Mouse (Mus musculus) left cerebral cortex, adult 9 months (tissue): Measurements from ENCODE around the gene Rad54l.

Source experiments
- DNase-seq, 2 experiments: peaks; one replicate each; pipeline ENCODE4 v3.0.0; 2022; ENCODE audit warnings: low spot score in 2 of 2

The Rad54l gene

GRCm38 (mm10) chr4:116123602-116124519 is at the start of gene Rad54l, which contains the start of gene Pomgnt1:
Gene Rad54l, minus strand, starts transcription at chr4:116123690.
Gene Pomgnt1, plus strand, starts transcription at chr4:116123840.
- DNase-seq = peak in 1 of 2 experiments; percentile 75

DNA sequence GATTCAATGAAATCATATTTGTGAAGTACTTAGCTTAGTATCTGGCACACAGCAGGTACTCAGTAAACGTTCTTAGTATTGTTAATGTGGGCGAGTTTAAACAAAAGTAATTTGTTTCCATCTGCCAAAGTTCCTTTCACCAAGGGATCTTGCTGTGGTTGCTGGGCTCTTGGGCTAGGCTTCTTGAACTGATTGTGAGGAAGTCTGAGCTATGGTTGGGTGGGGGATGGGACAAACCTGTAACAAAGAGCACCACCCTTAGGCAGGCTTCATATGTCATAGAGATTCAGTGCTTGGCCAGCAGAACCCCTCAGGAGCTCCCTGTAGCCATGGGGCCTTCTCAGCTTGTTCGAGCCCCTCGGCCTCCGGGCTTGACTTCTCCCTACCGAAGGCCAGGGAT is 49.6 kb upstream of the Rad54l start, which contains the start of the genes 1700042G07Rik and Gm49337:
1700042G07Rik (plus strand) TSS at position 301 of the 400 bp plus-strand sequence.
Gm49337 (plus strand) TSS at position 313 of the 400 bp plus-strand sequence.
- no peak for DNase-seq

GRCm38 (mm10) chr4:116169353-116169672 is 45.8 kb upstream of the Rad54l start:
- no peak for DNase-seq

- DNase-seq = peak in 1 of 2 experiments; percentile 84
These were observed 45.3 kb upstream of the Rad54l start for GRCm38 (mm10) chr4:116168617-116169352.

- no peak for DNase-seq
These were observed 43.9 kb upstream of the Rad54l start, which contains the start of gene Tspan1 for GRCm38 (mm10) chr4:116167404-116167803. Gene Tspan1, minus strand, starts transcription at chr4:116167601.

DNA sequence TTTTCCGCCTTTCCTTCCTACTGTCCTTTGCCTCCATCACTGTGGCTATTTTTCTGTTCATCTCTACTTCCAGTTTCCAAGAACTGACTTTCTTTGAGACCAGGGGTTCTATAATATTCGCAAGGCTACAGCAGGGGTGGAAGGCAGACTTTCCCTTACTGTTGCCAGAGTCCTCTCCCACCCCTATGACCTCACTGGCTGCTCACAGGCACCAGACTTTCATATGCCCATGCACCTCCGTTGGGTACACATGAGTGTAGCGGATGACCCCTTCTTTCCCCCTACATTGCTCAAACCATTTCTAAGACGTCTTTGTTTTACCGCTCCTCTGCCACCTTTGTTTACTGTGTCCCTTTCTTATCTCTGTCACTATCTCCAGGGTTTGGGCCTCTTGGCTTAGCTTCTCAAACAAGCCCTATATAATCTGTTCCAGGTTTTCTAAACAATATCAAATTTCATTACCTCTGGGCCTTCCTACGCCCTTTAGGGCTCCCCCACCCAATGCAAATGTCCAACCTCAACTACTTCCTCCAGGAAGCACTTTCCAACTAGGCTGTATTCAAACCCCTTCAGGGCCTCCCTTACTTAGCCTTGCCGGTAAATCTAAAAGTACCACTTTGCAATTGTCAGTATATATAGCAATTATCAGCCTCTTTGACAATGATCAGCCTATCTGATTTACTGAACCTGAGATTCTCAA is 42.4 kb upstream of the Rad54l start:
- DNase-seq = no peak

DNA sequence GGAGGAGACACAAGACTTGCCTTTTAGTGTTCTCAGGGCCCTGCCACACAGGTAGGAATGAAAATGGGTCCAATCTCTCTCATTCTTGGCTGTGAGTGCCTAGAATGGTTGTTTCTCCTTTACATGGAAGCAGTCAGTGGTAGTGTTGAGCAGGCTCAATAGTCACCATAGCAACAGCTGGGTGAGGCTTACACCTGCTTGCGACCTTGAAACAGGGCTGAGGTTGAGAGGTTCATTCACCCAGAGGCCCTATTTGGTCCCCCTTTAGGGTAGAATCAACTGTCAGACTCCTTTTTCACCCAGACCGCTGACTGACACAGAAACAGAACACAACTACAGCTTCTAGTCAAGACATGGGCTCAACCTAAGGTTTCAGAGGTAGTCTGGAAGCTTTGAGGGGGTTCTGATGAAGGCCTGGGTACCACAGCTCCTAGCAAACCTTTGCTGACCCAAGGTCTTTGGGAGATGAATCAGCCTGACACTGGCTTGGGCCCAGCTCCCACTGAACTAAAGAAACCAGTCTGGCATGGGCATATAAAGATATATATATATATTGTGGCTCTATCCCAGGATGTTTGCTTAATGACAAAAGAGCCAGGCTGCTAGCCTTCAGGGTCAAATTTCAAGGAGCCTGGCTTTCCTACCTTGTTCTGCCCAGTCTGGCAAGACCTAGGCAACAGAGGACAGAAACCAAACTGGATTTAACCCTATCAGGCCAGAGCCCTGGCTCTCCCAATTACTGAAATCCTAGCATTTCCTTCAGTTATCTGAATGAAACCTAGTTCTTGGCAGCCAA is 41.5 kb upstream of the Rad54l start:
- no peak for DNase-seq

DNA sequence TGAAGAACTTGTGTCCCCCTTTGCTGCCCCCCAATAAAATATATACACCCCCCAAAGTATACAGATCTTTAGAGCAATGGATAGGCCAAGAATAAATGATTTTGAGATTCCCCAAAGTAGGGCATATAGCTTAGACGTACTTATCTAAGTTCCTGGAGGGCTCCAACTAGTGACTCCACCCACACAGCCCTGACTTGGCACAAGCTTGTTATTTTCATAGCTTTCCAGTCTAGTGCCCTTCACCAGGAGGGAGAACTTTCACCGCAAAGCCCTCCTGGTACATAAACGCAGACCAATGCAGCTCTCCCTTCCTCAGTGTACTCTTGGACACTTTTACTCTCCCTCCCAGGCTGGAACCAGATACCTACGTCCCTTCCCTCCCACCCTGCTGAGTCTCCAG is 38.7 kb upstream of the Rad54l start:
- DNase-seq = no peak

DNA sequence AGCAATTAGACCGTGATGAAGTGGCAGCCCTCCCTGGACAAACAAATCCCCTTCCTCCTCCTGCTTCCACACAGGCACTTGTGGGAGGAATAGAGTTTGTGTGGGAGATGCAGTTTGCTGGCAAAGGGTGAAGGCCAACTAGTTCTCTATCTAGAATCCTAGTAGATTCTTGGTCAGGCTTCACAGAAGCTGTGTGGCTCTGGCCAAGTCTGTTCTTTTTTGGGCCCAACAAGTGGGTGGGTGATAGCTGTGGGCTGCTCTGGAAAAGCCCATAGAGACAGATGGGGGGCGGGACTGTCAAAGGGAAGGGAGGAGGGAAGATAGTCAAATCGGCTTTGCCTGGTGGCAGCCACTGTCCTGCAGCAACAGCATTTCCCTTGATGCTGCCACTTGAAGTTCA is 37.3 kb upstream of the Rad54l start:
- peak; percentile 74 to 91 for DNase-seq

- DNase-seq = peak in 1 of 2 experiments; percentile 69
These were observed 36.4 kb upstream of the Rad54l start for GRCm38 (mm10) chr4:116159912-116160311.

DNA sequence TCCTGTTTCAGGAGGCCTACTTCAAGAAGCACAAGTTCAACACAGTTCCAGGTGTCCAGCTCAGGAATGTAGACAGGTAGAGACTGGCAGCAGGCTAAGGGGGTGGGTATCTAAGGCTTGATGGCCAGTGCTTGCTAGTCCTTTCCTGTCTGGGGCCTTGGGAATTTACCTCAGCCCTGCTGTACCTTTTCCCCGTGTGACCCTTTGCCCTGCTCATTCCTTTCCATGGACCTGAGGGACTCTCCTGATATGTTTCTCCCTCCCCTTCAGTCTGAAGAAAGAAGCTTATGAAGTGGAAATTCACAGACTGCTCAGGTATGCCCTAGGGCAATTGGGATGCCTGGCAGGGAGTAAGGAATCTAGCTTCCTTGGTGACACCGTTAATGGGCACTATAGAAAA is 34.4 kb upstream of the Rad54l start:
- DNase-seq = no peak

- no peak for DNase-seq
These were observed 29.2 kb upstream of the Rad54l start for GRCm38 (mm10) chr4:116152702-116153101.

DNA sequence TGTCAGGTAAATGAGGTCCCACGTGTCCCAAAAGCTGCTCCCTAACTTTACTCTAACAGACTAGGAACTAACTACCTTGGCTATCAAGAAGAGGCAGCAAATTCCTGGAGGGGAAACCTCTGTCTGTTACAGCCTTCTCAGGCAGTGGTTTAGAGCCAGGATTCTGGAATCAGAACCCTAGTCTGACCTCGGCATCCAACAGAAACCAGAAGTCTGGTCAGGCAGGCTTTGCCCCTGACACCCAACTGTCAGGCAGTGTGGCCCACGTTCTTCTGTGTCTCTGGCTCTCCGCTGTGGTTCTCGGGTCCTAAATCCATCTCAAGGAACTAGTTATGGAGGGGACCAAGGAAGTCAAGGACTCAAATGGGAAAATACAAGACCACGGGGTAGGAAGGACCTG is 27.7 kb upstream of the Rad54l start, which contains the start of gene Lurap1:
Lurap1 (minus strand) TSS at position 101 of the 400 bp plus-strand sequence.
- DNase-seq = no peak

- DNase-seq = no peak
These were observed 27.4 kb upstream of the Rad54l start for GRCm38 (mm10) chr4:116150862-116151221.

DNA sequence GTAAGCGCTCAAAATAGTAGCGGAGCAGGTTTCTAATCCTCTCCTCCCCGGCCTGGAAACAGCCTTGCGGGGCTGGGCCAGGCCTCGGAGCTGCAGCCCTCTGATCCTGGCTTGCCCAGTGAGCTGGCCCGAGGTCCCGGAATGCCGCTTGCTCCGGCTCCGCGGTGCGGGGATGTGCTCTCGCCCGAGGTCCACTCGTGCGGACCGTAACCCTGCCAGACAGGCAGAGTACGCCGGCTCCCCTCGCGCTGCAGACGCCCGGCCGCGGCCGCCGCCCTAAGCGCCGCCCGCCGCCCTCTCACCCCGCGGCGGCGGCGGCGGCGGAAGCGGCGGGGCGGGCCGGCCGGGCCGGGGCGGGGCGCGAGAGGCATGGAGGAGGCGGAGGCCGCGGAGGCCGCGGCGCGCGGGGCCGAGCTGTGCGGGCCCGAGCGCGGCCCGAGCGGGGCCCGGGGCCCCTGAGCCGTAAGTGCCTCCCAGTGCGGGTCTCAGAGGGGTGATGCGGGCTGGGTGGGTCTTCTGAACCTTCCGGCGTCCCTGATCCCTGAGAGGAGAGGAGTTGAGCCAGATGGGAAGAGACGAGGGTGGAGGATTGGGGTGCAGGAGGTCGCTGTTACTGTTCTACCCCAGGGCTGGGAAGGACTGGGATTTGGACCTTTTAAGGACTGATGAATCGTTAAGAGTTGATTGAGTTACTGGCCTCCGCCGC is 26.8 kb upstream of the Rad54l start:
- DNase-seq = no peak

- DNase-seq = no peak
These were observed 26.3 kb upstream of the Rad54l start for GRCm38 (mm10) chr4:116149812-116150155.

- DNase-seq = peak in 1 of 2 experiments; percentile 66
These were observed 20.6 kb upstream of the Rad54l start for GRCm38 (mm10) chr4:116143891-116144717.

GRCm38 (mm10) chr4:116143317-116143811 is 19.9 kb upstream of the Rad54l start:
- DNase-seq = no peak

GRCm38 (mm10) chr4:116142269-116142668 is 18.8 kb upstream of the Rad54l start:
- DNase-seq = no peak
